Mouse (Mus musculus) left cerebral cortex, postnatal 4 days (tissue): Measurements from ENCODE around the gene Stk39. TPM values are rescaled to one million over a fixed set of nuclear protein-coding genes. Genes with fewer than 3 reads are reported as not detected.

Experiments used
- DNase-seq: peaks from one replicate; pipeline ENCODE4 v3.0.0-alpha.2; 2022
- intact Hi-C: fragments of 180-260 bp; cut with DNase I; formaldehyde crosslinking; loops from one replicate; pipeline ENCODE4 v1.15.1; 2025
- total RNA-seq, 2 experiments: library from RNA; stranded (reverse); gene quantifications; 2 replicates each; pipeline ENCODE4 v1.2.3; 2021

Stk39 gene
- total RNA-seq, 2 experiments from 2014 or later: 48.2 to 53.6 TPM

- intact Hi-C loops: no loop called here
- no peak for DNase-seq
Observed at GRCm38 (mm10) chr2:68386313-68386863, 85.7 kb downstream of the Stk39 start.

DNA sequence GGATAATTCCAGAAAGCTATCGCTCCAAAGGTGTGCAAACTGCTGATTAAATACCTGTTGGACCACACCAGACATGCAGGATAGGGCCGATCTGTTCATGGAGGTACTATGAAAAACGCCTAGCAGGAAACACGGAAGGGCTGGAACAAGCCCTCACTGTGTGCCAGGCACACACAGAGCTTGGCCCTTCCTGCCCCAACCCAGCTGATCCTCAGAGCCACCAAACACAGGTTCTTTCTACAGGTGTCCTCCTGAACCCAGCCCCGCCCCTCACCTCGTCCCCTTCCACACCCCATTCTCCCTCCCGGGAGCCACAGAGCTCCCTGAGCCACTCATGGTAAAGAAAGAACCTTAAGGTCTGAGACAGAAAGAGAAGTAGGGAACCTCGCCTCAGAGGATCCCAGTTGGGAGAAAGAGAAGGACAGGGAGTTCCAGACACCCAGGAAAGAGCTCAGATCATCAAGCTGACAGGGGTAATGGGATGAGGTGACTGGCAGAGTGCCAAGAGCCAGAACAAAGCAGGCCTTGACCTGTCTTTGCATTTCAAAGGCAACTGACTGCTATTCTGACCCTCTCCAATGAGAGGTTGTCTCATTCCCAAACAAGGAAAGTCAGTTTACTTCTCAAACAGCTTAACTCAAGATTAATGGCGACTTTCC is 86.3 kb downstream of the Stk39 start:
- no peak for DNase-seq
- intact Hi-C loops: no loop called here

GRCm38 (mm10) chr2:68383964-68384363 is 88.1 kb downstream of the Stk39 start:
- intact Hi-C loops: no loop called here
- DNase-seq: no peak

DNA sequence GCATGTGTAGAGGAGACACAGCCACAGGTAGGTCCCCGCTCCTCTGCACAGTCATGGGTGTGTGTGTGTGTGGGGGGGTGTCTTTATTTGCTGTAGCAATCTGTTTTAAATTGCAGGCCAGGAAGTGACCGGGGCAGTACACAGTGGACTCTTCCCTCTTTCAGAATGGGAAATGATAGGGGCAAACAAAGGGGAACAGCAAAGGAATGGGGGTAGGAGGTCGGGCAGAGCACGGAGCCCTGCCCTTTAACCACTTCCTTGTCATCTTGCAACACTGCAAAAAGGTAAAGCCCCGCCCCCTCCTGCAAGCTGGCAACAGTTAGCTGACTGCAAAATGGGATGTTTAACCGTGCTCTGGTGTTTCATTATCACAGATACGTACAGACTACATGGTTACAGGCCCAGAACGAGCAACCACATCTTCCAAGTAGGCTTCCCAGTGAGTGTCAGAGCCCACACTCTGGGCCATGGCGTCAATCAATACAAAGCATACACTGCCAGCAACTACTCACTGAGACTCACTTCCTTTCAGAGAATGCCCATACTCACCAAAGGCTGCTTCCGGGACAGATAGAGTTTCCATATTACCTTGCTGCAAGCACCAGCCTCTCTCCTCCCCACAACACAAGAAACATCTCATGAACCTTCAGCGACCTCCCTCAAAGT is 89.5 kb downstream of the Stk39 start:
- intact Hi-C loops: no loop called here

GRCm38 (mm10) chr2:68381881-68382280 is 90.2 kb downstream of the Stk39 start:
- intact Hi-C loops: no loop called here
- DNase-seq: no peak

More for the DNA sequence above, 89.5 kb downstream of the Stk39 start:
- no peak for DNase-seq

DNA sequence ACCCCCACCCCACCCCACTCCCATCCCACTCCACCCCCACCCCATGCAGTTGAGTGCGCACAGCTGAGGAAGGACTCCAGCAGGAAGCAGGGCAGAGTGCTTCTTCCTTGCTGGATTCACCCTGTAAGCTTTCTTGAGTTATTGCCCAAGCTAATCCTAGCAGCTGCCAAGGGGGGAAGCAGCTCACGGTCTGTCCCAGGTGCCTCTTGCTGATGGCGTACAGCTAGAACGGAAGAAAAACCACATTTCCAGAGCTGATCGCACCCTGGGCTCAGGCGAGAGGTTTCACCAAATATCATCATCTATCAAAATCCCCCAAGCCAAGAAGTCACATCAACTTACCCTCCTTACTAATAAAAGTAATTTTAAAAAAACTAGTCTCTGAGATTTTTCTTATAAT is 90.9 kb downstream of the Stk39 start:
- DNase-seq: no peak

GRCm38 (mm10) chr2:68379631-68380030 is 92.4 kb downstream of the Stk39 start:
- intact Hi-C loops: no loop called here
- no peak for DNase-seq

More for the DNA sequence above, 90.9 kb downstream of the Stk39 start:
- intact Hi-C loops: no loop called here

- no peak for DNase-seq
- intact Hi-C loops: no loop called here
Observed at GRCm38 (mm10) chr2:68378319-68378718, 93.7 kb downstream of the Stk39 start.

- intact Hi-C loops: no loop called here
- DNase-seq: no peak
Observed at GRCm38 (mm10) chr2:68377251-68377681, 94.8 kb downstream of the Stk39 start.

GRCm38 (mm10) chr2:68376660-68377059 is 95.4 kb downstream of the Stk39 start:
- DNase-seq: peak; percentile 59
- intact Hi-C loops: no loop called here

DNA sequence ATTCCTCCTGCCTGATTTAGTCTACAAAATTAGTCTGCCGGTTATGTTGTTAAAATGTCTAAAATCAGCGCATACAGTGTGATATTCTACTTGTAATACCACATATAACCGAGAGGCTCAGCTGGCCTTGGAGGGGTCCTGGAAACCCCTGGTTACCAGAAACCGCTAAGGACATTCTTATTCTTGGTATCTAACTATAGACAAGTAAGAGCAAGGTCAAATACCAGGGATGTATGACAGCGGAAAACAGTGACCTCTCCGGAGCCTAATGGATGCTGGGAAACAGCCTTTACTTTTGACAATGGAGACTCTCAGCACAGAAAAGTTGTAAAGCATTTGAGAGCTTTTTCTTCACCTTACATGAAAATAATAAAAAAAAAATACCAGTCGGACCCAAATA is 97.9 kb downstream of the Stk39 start:
- intact Hi-C loops: no loop called here

DNA sequence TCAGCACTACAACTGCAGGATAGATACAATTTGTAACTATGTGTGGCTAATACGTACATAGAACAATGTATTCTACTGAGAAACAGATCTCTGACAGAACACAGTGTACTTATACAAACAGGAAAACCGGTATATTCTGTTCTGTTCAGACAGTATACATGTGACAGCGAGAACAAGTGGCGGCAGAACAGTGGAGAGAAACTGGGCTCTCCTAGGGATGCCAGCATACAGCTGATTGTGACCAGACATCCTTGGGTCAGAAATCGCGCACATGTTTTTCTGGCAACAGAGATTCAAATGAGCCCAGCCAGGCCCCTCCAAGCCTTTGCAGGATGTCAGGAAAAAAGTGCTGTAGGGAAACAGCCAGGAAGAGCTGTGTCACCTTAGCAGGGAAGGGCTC is 100.2 kb downstream of the Stk39 start:
- intact Hi-C loops: no loop called here
- no peak for DNase-seq

More for the DNA sequence above, 97.9 kb downstream of the Stk39 start:
- DNase-seq: no peak

DNA sequence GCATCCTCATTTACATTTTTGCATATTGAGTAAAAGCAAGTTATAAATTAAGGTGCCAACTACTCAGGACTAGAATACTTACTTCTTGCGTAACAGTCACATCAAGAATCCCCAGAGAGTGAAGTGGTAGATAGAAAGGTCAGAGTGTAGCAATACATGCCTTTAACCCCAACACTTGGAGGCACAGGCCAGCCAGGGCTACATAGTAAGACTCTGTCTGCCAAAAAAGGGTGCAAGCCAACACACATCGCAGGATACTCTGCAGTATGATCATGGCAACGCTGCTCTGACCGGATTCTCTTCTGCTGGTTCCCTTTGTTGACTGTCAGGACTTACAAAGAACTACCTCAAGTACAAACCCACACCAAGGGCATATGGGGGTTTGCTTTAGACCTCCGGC is 101.7 kb downstream of the Stk39 start:
- no peak for DNase-seq
- intact Hi-C loops: no loop called here

DNA sequence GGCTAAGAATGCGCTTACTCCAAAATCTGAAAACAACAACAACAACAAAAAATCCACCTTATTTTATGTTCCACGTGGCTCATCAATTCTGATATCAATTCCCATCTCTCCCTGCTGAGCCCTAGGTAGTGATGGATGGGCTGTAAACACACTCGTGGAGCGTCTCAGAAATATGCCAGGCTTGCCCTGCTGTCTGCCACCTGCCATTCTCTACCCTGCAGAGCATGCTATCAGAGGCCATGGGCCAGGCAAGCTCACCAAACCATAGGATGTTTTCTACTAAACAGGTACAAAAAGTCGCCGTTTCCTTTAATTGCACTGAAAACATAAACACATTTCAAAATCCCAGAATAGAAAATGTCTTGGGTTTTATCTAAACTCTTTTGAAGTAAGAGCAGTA is 103.0 kb downstream of the Stk39 start:
- intact Hi-C loops: loop anchor here (5.0 kb wide), 1 partner anchor 98 kb away; no protein-coding TSS in a partner anchor
- DNase-seq: no peak

- intact Hi-C loops: loop anchor here (5.0 kb wide), 1 partner anchor 99 kb away; no protein-coding TSS in a partner anchor
- no peak for DNase-seq
Observed at GRCm38 (mm10) chr2:68367944-68368343, 104.1 kb downstream of the Stk39 start.

DNA sequence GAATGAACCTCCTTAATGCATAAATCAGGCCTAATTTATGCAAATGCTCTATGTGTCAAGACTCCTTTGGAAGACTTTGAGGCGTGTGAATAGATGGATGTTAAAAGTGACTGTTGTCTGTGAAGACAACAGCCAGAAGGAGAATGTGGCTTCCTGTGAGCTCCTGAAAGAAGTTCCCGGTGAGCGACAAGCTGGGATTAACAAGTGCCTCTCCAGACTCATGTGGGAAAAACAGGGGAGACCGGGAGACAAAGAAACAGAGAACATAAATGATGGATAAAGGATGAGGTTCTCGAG is 105.2 kb downstream of the Stk39 start:
- no peak for DNase-seq
- intact Hi-C loops: loop anchor here (5.0 kb wide), 1 partner anchor 100 kb away; no protein-coding TSS in a partner anchor

DNA sequence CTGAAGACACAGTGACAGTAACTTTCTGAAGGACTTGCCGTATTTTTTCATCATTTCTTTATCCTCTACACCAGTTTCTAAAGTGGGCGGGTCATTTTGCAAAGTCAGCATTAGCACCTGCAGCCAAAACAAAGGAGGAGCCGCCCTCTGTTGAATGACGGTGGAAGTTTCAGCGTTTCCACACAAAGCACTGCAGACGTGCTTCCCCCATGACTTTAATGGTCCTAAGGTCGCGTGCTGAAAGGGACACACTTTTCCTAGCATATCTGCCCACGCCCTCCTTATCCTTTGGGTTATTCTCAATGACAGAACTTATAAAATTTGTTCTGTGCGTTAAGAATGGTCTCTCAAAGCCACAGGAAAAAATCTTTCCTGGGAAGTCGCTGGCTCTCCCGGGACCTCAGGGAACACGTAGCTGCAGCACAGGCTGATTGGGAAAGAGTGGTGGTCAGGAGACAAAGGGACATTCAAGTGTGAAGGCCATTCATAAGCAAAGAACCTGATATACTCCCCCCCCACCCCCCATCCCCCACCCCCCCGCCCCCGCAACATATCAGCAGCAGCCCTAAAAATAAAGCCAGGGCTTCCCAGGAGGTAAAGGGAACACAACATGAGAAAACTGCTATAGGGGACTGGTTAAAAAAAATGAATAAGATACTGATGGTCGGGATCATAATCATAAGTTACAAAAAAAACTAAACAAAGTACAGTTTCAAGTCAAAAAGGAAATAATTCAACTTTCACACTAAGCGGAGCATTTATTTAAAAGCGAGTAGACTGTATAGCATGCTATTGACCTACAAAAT is 105.8 kb downstream of the Stk39 start:
- intact Hi-C loops: loop anchor here (5.0 kb wide), 1 partner anchor 101 kb away; no protein-coding TSS in a partner anchor
- DNase-seq: no peak

DNA sequence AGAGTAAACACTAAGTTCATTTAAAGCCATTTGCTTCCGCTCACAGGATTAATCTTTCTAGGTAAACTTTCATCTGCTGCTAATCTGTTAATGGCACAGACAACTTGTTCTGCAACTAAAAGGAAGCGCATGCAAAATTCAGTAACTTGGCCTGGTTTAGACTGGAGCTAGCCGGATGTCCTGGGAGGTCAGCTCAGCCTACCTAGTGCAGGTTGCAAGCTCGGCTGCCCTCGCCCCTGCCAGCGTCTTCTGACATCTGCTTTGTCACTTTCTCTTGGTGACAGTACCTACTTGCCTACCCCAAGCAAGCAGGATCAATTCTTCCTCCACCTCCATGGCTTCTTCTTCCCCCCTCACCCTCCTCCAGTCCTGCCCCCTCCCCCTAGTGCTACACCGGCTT is 106.6 kb downstream of the Stk39 start:
- intact Hi-C loops: loop anchor here (5.0 kb wide), 1 partner anchor 102 kb away; no protein-coding TSS in a partner anchor
- DNase-seq: no peak

DNA sequence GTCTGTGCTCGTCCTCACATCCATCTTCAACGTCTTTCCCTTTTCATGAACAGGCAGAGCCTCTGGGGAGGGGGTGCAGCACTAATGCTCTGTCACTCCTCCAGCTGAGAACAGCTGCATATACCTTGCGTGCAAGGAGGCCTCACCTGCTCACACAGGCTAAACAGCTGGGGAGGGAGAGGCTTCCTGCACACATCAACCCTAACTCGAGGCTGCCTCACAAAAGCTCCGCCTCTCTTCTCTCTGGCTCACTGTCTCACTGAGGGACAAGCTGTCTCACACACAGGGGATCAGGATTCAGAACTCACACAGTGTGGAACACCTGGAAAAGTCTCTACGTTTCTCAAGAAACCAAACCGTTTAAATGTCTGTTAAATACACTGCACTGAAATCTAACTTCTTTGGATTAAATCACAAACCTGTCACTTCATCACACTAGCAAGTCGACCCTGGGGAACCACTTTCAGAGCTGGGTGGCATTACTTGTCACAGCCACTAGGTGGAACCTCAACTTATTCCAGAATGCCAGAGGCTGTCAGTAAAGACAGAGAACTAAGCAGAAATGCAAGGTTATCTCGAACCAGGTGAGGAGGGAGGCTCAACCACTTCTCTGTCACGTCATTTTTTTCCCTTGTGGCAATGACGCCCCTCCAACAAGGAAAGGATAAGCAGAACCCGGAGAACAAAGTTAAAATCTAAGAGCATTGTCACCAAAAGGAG is 107.7 kb downstream of the Stk39 start:
- intact Hi-C loops: loop anchor here (5.0 kb wide), 1 partner anchor 398 kb away; no protein-coding TSS in a partner anchor
- DNase-seq: peak; percentile 30

GRCm38 (mm10) chr2:68363159-68363558 is 108.9 kb downstream of the Stk39 start:
- intact Hi-C loops: loop anchor here (5.0 kb wide), 1 partner anchor 399 kb away; no protein-coding TSS in a partner anchor
- no peak for DNase-seq
